Mouse (Mus musculus) layer of hippocampus, adult 9-10 months (tissue): Measurements from ENCODE around the gene Rangap1.
"Not testable (repeated sequence)": the region's sequence is repeated elsewhere in the genome, so short reads cannot be mapped to it uniquely, and the experiment has no call there.

Experiments
- DNase-seq: peaks from one replicate; pipeline ENCODE4 v3.0.0; 2022; ENCODE audit warnings: low spot score

Gene Rangap1

DNA sequence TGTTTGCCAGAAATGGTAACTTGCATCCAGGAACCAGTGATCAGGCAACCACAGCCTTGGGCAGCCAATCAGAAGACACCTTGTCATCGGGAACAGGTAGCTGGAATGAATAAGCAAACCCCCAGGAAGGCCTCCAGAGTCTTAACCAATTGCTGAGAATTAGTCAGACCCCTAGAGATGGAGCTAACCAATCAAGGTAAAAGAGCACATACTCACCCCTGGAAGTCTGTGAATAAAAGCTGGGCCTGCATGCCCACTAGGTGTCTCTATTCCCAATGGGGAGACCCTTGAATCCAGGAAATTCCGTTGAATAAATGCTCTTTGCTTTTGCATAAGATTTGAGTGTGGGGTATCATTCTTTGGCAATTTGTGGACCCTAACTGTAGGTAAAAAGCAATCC is 5.4 kb downstream of the Rangap1 start:
- no peak for DNase-seq

DNA sequence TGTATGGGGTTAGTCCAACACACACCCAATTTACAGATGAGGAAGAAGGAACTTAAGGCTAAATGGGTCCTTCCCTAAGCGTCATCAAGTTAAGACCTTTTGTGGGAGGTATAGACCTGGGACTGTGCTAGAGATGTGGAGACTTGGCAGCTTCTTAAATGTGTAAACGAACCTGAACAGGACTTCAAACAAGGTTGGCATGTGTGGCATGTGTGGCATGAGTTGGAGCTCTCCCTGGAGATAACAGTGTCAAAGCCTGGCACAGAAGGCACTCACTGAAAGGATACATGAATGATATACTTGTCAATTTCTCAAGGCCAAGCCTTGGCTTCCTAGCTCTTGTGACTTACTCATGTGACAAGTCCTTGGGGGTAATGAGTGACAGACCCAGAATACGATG is 6.0 kb downstream of the Rangap1 start:
- DNase-seq: no peak

DNA sequence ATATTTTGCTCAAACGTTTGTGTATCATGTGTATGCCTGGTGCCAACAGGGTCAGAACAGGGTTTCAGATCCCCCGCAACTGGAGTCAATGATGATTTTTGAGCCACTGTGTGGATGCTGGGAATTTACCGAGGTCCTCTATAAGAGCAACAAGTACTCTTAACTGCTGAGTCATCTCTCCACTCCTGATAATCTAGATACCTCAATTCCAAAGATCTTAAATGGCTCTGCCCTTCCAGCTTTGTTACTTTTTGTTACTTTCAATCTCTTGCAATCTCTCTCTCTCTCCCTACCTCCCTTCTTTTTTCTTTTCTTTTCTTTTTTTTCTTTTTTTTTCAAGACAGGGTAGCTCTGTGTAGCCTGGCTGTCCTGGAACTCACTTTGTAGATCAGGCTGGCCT is 10.3 kb downstream of the Rangap1 start:
- DNase-seq: no peak

- DNase-seq: peak; percentile 97
Observed at GRCm38 (mm10) chr15:81729792-81730635, 15.3 kb downstream of the Rangap1 start.

DNA sequence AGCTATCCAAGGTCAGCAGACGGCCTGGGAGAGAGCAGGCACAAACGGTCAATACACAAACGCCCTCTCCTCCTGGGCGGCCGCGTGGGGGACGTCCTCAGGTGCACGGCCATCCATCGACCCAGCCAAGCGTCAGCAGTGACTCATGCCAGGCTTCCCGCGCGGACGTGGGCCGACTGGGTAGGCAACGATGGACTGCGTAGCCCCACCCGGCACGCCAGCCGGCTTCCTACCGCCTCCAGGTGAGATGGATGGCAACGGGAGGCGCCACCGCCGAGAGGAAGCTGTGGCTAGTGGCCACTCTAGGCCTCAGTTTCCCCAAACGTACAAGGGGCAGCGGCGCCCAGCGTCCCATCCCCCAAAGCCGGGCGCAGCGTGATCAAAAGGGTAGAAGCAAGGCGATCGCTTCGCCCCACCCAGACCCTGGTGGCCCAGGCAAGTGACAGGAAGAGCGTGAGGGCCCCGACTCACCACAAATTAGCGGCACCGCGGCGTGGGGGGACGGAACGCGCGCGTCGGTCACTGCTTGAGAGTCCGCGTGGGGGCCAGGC is 16.0 kb downstream of the Rangap1 start:
- DNase-seq: no peak

GRCm38 (mm10) chr15:81725965-81726364 is 19.4 kb downstream of the Rangap1 start:
- no peak for DNase-seq

GRCm38 (mm10) chr15:81723653-81724052 is 21.7 kb downstream of the Rangap1 start:
- no peak for DNase-seq

GRCm38 (mm10) chr15:81722361-81722760 is 23.0 kb downstream of the Rangap1 start:
- DNase-seq: no peak

DNA sequence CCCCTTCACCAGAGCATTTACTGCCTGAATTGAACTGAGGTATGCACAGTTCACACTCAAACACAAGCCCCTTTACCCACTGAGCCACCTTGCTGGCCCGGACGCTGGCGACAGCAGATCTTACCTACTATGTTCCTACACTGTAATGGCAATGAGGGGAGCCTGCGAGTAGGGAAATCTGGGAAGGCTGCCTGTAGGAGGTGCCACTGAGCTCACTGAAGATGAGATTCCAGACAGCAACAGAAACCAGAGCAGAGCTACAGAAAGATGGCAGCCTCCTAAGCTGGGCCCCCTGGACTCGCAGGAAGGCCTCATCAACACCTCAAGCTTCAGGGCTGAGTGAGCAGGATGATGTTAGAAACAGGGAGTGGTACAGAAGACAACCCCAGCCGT is 26.2 kb downstream of the Rangap1 start:
- no peak for DNase-seq

DNA sequence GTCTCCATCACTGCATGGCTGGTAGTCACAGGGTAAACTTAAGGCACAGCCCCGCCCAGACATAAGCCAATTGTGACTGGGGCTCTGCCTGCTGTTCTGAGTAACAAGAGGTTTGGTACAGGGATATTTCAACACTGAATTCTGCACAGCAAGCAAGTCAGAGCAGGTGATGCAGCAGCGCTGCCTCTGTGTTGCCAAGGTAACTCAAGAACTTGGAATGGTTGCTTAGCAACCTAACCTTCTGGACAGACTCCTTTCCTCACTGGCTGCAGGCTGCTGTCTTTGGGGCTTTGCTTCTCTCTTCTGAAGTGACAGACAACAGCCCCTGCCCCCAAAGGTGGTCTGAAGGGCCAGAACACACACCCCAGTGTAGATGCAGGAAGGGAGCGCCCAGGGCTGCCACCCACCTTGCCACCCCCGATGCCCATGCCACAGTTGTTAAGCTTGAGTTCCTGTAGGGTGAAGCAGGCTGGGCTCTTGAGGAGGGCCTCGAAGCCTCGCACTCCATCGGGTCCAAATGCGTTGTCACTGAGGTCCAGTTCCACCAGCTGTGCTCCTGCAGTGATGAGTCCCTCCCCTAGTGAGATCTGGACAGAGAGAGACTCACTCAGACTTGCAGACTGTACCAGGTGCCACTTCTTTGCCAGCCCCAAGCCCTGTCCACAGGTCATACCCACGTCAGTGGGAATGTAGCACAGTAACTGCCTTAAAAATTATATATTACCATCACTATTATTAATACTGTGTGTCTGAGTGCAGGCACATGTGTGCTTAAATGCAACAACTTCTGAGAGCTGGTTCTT is 26.8 kb downstream of the Rangap1 start:
- DNase-seq: no peak

- DNase-seq: no peak
Observed at GRCm38 (mm10) chr15:81713742-81714141, 31.6 kb downstream of the Rangap1 start.

- no peak for DNase-seq
Observed at GRCm38 (mm10) chr15:81710801-81711200, 34.5 kb downstream of the Rangap1 start.

- DNase-seq: no peak
Observed at GRCm38 (mm10) chr15:81709686-81710085, 35.6 kb downstream of the Rangap1 start.

DNA sequence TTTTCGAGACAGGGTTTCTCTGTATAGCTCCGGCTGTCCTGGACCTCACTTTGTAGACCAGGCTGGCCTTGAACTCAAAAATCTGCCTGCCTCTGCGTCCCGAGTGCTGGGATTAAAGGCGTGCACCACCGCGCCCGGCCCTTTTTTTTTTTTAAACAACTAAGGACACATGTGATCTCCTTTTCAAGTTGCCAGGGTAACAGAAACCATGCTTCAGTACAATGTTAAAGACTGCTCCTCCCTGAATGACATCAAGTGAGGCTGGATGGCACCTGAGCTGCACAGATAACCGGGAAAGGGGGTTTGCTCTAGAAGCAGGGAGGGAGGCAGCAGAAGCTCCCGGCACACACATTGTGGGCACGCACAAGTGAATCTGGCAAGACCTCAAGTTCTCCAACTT is 36.3 kb downstream of the Rangap1 start:
- DNase-seq: no peak

- no peak for DNase-seq
Observed at GRCm38 (mm10) chr15:81703094-81703489, 42.2 kb downstream of the Rangap1 start.

- DNase-seq: no peak
Observed at GRCm38 (mm10) chr15:81702306-81703093, 42.8 kb downstream of the Rangap1 start.

DNA sequence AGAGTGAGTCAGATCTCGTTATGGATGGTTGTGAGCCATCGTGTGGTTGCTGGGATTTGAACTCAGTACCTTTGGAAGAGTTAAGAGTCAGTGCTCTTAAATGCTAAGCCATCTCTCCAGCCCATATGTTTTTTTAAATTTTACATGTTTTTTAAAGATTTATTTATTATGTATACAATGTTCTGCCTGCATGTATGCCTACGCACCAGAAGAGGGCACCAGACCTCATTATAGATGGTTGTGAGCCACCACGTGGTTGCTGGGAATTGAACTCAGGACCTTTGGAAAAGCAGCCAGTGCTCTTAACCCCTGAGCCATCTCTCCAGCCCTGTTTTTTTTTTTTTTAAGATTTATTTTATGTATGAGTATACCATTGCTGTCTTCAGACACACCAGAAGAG is 44.0 kb downstream of the Rangap1 start:
- DNase-seq: not testable (repeated sequence)

- DNase-seq: no peak
Observed at GRCm38 (mm10) chr15:81700601-81701000, 44.7 kb downstream of the Rangap1 start.

DNA sequence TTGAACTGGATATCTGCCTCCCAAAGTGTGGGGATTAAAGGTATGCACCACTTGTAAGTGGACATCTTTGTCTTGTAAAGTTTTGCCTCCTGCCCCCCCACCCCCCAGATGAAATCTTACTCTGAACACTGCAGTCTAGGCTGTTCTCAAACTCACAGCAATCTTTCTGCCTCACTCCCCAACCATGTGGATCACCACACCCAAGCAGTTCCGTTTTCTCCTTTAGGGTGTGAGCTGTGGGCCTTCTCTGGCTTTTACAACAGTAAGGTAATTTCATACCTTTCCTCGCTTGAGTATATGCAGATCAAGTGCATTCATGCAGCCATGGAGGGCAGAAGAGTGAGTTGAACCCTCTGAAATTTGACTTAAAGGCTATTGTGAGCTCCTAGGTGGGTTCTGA is 45.2 kb downstream of the Rangap1 start:
- no peak for DNase-seq

GRCm38 (mm10) chr15:81698532-81698931 is 46.8 kb downstream of the Rangap1 start:
- DNase-seq: no peak

- no peak for DNase-seq
Observed at GRCm38 (mm10) chr15:81697847-81698246, 47.5 kb downstream of the Rangap1 start.

DNA sequence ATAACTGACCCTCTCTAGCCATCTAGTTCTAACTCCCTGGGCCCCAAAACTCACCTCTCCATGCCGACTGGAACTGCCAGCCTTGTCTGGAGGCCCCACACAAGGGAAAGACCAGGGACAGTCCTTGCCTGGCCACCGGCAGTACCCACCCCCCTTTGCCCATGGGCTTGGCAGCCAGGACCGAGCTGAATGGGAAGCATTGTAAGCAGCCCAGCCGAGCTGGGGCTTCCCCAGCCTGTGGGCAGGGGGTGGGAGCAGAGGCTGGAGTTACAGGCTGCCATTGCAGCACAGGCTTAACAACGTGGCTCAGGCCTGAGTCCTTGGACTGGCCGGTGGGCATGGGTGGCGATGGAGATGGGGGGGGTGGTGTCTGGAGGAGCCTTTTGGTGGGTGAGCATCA is 48.2 kb downstream of the Rangap1 start, which contains the start of gene Chadl:
Chadl (minus strand) TSS at position 113 of the 400 bp plus-strand sequence.
- no peak for DNase-seq
